Mouse (Mus musculus) heart, adult 11 months (tissue): Measurements from ENCODE around the gene Dusp12.

Experiments
- DNase-seq: peaks from one replicate; pipeline ENCODE4 v3.0.0; 2022

Gene Dusp12

DNA sequence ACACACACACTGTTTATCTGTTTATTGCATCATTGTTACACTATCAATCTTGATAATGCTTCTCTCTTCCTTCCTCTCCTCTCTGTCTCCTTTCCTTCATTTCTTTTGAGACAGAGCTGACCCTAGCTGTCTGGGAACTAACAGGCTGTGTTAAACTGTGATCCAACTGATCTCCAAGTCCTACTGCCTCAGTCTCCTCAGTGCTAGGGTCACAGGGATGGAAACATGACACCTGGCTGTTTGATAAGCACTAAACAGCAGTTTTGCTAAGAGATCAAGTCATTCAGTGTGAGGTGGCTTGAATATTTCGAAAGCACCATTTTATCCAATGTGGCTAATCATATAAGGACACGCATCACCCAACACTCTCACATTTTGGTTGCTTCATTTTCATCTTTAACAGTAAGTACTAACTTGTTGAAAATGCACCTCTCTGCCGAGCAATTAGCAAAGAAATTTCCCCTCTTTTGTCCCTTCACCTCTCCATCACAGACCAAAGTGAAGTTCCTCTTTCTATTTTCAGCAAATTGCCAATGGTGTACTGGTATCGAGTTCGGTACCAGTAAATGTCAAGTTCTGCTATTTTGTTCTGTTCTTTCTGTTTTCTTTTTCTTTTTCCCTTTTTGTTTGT, 11.4 kb upstream of the Dusp12 start:
- peak; percentile 51 for DNase-seq

DNA sequence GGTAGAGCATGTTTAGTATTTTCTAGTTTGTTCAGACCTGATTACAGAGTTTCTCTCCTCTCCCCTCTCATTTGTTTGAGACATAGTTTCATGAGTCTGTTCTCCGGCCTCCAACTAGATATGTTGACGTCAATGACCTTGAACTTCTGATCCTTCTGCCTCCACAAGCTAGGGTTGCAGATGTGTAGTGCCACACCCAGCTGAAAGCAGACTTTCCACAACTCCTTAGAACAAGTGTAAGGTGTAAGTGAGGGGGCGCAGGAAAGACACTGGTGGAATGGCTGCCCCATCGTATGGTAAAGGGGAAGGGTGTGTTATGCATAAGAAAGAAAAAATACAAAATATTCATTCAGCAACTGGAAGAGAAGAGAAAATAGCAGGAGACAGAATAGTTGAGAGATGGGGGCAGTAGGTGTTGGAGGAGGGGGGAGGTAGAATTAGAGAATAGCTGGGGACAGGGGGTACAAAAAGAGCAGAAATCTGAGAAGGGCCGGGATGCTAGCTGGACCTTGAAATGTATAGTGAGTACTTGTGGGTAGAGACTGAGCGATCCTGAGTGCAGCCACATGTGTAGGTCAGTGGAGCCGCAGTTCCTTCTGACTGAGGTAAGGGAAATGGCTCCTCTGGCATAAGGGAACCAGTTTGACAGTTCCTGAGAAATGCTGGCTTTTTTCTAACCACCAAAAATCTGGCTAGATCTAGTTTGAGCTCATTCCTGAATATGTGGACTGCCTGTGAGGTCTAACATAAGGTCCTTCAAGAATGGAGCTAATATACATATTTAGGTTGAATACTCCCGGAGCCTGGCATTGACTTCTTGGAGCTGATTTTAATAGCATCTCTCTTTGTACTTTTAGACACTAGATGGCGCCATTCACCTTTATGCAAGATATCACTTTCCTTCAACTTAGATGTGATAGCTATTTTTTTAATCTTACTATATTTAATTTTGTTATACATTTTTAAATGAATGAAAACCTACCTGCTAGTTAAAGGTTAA, 9.6 kb upstream of the Dusp12 start:
- peak; percentile 66 for DNase-seq

DNA sequence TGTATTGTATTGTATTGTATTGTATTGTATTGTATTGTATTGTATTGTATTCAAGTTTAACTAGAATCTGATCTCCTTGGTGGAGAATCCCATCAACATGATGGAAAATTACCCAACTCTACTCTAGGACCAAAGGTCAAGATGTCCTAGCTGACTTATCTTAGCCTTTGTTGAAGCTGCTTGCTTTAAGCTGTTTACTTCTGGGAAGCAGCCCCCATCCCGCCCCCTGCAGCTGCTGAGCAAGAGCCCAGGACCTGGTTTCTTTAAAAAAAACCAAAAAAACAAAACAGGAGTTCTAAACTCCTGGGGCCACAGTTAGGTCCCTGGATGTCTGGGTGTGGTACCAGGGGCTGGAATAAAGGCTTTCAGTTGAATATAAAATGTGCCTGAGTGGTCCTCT, 6.9 kb upstream of the Dusp12 start:
- DNase-seq, result no peak

DNA sequence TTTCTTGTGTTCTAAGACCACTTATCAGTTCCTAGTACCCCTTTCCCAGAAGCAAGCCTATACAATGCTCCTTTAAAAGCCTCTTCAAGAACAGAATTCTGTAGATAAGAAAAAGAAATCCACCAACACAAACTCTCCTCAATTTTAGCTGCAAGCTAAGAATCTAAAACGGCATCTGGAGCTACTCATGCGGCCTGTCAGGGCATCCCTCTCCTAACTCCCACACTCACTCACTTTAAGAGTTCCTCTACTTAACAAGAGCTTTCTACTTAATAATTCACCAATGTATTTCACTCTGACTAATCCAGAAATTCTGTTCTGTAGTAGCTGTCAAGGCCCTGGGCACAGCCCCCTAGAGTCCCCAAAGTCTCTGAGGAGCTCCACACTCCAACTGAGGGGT, 6.3 kb upstream of the Dusp12 start:
- no peak for DNase-seq

DNA sequence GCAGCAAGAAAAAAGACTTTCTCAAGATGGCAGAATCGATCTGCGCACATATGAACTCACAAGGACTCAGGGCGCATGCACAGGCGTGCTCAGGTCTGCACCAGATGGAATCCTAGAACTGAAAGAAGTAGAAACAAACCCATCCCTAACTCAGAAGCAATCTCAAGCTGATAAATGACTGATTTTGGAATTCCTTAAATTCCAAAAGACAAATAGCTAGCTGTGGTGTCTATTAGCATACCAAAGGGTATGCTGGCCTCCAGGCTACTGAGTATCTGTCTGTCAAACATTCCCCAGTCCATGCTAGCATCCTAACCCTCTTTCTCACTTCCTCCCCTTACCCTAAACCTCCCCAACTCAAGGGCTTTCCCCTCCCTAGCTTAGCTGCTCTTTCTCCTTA, 4.0 kb upstream of the Dusp12 start:
- DNase-seq, result no peak

DNA sequence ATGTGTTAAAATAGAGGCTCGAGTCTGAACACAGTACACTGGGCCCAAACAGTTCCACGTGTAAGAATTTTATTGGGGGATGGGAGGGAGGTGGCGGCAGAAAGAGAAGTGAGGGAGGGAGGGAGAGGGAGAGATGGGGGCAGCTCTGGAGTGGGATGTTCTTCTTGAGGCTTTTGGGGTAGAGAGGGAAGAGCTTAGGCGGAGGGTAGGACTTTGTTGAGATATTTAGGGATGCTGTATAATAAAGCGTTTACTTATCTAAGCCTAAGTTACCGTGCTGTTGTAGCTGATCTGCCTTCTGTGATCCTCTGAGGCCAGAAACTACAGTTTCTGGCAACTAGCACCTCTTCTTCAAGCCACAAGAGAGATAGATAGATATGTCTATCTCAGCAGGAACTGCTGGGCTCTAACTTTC, 711 bp upstream of the Dusp12 start:
- DNase-seq, result no peak

DNA sequence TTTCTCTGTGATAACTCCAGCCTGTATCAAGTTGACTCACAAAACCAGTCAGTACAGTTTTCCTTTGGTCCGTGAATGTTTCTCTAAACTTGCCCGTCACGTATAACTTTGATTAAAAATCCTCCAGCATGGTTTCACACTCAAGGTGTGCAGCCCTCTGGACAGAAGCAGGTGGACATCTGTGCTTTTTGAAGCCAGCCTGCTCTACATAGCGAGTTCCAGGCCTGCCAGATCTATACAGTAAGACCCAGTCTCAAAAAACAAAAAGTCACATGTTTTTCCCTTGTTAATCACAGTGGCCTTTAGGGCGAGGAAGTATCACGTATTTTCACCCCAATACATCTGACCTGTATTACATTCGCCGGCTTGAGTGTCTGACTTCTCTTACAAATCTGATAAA, 950 bp downstream of the Dusp12 start:
- peak; percentile 82 for DNase-seq

DNA sequence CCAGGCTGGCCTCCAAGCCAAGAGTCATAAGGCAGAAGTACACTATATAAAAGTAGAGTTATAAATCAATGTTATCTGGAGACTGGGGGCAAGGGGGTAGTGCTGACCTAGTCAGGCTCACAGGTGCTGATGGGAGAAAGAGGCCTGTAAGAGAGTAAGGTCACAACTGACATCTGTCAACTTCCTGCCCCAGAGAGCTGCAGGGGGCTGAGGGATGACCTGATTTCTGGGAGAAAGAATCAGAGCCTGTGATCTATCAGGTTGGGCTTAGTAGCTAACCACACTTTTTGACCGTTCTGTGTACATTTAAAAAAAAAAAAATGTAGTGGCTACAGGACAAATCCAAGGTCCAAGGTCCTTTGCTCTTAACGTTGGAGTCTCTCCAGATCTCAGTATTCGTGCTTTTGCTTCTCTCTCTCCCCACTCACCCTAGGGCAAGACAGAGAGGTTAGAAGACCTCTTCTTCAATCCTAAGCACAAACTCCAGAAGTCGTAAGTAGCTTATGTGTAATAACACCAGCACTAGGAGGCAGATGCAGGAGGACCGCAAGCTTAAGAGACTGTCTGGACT, 2.3 kb downstream of the Dusp12 start:
- DNase-seq, result peak; percentile 56

DNA sequence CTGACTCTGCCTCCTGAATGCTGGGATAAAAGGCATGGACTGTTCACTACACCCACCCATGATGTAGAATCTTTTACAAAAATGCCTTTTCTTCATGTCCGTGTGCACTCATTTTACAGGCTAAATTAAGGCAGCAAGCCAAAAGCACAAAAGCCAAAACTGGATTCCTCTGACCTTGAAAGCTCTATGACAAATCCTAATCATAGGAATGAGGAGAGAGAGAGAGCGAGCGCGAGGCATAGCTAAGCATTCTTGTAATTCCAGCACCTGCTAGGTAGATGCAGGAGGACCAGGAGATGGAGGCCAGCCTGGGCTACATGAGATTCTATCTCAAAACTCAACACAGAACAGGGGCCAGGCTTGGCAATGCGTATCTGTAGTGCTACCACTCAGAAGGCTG, 8.4 kb downstream of the Dusp12 start:
- peak; percentile 58 for DNase-seq

DNA sequence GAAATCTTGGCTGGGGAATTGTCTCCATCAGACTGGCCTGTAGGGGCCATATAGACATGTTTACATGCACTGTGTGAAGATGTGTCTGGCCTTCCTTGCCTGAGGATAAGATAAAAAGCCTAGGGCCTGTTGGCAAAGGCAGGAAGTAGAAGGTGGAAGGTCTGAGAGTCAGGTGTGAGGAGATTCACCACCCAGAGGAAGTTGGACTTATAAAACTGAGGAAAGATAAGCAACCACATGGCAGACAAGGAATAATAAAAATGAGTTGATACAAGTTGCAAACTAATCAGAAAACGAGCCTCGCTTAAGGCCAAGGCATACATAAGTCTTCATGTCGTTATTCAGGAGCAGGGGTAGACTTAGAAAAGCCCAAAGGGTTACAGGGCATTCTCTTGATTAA, 9.7 kb downstream of the Dusp12 start:
- no peak for DNase-seq

DNA sequence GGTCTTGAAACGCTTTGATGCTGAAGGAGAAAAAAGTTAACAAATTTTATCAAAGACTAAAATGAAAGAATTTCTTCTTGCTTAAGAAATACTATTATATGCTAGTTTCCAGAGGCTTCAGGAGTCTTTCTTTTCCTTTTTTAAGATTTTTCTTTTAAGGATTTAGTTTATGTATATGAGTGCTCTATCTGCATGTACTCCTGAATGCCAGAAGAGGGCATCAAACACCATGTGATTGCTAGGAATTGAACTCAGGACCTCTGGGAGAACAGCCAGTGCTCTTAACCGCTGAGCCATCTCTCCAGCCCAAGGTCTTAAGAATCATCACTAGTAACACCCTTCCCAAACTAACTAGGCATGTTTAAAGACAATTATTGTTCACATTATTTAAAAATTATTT, 13.4 kb downstream of the Dusp12 start:
- DNase-seq, result no peak

DNA sequence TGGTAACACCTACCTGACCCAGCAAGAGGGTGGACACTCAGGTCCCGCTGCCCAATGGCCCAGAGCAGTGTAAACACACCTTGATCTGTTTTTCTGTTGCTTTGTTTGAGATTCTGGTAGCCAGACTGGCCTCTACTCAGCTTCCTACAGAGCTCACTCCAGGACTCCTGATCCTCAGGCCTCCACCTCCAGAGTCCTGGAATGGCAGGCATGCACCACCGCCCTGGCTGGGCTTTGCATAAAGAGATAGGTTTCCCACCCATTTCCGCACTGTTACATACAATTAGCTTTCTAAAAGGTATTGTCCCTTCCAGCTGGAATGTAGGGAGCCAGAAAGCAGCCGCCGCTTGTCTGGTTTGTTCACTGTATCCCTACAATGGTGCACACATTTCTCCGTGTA, 13.9 kb downstream of the Dusp12 start:
- peak; percentile 85 for DNase-seq

DNA sequence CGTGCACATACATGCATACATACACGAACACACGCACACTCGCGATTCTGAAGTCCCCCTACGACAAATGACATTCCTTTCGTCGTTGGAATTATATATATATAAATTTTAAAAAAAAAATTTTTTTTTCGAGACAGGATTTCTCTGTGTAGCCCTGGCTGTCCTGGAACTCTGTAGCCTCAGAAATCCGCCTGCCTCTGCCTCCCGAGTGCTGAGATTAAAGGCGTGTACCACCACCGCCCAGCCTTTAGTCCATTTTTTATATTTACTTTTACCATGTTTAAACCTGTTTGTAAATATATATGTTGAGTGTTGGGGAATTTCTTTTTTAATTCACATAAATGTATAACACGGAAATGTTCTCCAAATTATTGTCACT, 16.4 kb downstream of the Dusp12 start:
- DNase-seq, result no peak

DNA sequence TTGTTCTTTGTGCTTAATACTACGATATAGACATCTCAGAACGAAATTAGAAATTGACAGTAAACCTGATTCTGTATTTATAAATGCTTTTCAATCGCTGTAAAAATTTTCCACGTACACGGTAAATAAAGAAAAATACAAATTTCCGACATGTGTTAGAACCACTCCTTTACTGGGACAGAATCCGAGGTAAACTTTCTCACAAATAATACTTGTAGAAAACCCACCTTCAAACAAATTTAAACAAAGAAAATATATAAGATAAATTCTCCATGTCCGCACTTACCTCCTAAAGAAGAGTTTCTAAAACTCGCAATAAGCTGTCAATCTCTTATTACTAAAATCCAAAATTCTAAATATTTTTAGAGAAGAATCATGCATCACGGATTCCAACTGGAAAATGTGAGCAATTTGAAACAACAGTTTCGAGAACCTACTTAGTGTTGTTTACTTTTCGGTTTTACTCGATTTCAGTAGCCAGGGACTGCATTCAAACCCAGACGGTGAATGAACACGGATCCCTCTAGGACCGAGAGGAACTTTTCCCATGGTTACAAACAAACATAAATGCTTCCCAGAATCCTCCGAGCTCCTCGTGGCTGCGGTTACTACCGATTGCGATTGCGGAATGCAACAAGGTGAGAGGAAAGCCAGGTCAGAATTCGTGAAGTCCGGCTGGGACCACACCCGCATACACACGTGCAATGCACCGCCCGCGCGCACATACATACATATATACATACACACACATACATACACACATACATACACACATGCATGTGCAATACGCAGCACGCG, 17.0 kb downstream of the Dusp12 start:
- peak; percentile 97 for DNase-seq

DNA sequence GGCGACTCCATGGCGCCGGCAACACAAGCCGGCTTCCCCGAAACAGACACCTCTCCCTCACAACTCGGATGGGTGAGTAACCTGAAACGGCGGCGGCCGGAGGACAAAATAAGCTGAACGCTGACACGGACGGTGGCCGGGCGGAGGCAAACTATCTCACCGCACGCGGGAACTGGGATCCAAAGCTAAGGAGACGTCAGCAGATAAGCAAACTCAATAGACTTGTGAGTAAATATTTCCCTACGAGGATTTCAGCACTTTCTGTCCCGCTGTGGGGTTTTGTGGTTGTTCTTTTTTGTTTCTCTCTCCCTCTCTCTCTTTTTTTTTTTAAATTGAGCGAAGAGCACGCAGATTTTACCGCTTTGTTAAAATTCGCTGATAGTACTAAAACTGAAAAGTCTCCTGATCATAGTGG, 17.6 kb downstream of the Dusp12 start, which contains the start of gene Atf6:
TSS of gene Atf6 (minus strand) at position 81 of the 415 bp plus-strand sequence.
- DNase-seq, result peak; percentile 99

DNA sequence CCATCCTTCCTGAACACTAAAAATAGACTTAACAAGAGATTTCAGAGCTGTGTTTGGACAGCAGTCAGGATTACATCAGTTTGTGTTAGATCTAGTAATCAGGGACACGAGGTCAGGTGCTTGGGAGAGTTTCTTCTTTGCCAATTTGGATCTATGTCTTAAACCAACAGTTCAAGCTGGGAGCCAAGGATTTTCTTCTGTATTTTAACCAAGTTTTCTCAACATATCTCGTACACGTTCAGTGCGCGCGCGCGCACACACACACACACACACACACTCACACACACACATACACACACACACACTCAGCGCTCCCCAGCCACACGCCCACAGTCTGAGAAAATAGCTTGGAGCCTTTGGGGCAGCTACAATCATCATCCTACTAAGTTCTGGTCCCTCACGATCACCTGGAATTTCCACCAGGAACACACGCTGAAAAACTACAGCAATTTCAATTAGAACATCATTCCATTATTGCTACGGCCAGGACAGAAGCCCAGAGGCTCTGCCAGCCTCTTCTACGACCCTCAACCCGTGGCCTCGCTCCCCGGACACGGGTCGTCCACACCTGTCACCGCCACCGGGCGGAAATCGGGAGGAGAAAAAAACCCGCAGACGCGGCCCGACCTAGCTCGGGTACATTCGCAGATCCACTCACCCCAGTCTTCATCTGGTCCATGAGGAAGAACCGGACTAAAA, 18.2 kb downstream of the Dusp12 start:
- DNase-seq, result peak; percentile 81

DNA sequence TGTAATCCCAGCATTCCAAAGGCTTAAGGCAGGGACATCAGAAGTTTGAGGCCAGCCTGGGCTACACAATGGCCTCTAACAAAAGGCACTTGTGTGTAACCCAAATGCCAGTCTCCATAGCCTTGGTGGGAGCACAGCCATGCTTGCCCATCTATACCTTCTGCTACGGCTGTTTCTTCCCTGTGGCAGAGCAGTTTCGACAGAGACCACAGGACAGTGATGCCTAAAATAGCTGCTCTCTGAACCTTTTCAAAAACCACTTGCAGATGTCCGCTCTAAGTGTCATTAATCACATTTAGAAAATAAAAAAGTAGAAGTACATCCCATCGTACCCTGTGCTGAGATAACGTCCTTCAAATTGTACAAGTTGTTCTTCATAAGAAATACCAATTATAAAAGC, 19.9 kb downstream of the Dusp12 start:
- peak; percentile 80 for DNase-seq

DNA sequence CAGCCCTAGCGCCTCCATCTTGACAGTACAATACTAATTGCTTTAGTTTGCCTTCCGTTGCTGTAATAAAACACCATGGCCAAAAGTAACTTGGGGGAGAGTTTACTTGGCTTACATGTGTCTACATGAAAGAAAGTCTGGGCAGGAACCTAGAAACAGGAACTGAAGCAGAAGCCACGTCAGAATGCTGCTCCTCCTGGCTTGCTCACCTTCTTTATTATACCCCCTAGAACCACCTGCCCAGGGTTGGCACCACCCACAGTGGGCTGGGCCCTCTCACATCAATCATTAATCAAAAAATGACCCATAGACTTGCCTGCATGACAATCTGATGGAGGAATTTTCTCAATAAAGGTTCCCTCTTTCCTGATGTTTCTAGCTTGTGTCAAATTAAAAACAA, 20.6 kb downstream of the Dusp12 start:
- peak; percentile 86 for DNase-seq

DNA sequence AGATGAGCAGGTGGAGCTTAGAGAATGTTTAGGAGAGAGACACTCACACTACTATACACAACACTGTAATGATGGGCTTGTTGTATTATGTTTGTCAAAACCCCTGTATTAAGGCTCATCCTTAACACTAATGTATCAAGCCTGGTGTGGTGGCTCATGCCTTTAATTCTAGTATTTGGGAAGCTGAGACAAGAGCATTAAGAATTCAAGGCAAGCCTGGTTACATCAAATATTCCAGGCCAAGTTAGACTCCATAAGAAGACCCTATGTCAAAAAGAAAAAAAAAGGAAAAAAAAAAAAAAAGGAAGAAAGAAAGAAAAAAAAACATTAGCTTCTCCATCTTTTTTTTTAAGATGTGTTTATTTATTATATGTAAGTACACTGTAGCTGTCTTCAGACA, 21.1 kb downstream of the Dusp12 start:
- DNase-seq, result no peak

DNA sequence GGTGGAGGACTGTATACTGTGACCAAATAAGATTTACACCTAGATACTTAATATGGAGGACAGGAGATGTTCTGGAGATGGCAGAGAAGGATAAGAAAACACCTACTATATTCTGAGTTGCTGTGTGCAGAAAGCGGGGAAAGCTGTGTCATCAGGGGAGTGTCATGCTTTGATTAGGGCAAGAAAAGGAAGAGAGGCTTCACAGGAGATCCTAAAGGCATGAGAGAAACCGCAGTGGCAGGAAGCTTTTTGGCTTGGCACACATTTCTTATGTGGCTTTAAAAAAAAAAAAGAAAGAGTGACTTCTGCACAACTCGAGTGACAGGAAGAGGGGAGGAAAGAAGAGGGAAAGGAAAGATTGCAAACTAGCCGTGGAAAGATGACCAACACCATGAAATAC, 22.3 kb downstream of the Dusp12 start:
- DNase-seq, result peak; percentile 76

DNA sequence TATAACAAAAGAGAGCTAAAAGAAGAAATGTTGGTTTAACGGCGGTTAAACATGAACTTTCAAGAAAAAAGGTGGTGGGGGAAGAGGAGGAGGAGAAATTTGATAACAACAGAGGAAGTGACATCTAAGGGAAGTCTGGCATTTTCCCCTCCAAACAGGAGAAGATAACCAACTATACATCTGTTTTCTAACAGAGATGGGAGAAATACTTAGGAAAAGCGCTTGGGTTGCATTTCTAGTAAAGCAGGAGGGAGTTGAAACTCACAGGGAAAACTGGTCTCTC, 23.0 kb downstream of the Dusp12 start:
- DNase-seq, result no peak

DNA sequence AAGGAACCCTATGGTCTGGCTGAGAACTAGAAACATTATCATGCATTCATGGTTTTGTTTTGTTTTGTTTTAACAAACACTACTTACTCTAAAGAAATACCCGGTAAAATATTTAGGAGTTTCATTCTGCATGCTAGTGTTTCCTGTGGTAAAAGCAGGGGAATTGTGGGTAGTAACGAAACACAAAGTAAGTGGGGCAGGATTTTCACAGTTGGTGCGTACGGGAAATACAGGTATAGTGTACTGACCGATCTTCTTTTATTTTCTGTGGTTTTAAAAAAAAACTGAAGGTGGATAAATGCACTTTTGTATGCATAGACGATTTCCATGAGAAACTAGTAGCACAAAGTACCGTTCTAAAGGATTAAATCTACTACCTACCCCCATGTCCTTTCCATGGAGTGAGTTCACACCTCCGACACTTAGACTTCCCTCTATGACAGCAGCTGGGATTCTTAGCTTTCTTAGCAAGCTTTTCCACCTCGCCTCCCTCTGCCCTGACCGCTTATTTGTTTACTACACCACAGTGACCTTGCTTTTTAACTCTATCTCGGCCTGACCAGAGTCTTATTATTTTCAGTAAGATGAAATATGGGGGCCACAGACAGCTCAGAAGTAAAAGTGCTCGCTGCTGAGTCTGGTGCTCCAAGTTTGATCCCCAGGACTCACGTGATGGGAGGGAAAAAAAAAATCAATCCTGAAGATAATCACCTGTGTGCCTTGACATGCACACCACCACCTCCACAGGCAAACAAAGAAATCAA, 23.5 kb downstream of the Dusp12 start:
- DNase-seq, result peak; percentile 59
